Mouse (Mus musculus): Measurements from ENCODE around the gene Exosc8.

DNA sequence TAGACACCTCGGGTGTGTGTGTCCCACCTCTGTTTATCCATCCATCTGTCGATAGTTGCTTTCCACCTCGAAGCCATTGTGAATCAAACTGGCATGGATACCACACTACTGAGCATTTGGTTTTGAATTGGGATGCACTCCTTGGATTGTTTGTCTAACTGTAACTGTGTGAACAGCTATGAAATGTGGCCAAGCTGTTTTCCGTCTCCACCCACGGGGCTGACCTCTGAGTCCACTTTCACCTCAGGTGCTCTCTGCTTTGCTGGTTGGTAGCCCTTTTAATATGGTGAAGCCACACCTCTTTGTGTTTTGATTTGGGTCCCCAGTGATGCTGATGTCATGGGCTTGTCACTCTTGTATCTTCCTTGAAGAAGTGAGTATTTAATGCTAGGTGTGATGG, 31.6 kb upstream of the Exosc8 start:
- TF ChIP-seq CTCF (IDR thresholded peaks at IDR 0.05; ENCODE audit: control insufficient read depth, insufficient read depth, insufficient read length) (no peak), USF1 (IDR thresholded peaks at IDR 0.05; ENCODE audit: low read depth) (no peak), MYOD1 (IDR thresholded peaks at IDR 0.05; ENCODE audit: control insufficient read depth, insufficient read length, low read depth) (no peak), MYOG (IDR thresholded peaks at IDR 0.05; ENCODE audit: control insufficient read depth, extremely low read depth, insufficient read length) (no peak), MAX (IDR thresholded peaks at IDR 0.05) (no peak), CEBPB (IDR thresholded peaks at IDR 0.05; ENCODE audit: low read depth) (no peak)
